Mouse (Mus musculus) spleen, postnatal 10 days (tissue): ENCODE results near the gene Tsc22d4.
"Not testable (repeated sequence)": the region's sequence is repeated elsewhere in the genome, so short reads cannot be mapped to it uniquely, and the experiment has no call there.

ENCODE experiments used
- DNase-seq, 2 experiments: peaks; one replicate each; pipeline ENCODE4 v3.0.0; 2021 to 2022; ENCODE audit warnings: low spot score in 2 of 2

Tsc22d4 gene

GRCm38 (mm10) chr5:137741023-137741931, 4.3 kb upstream of the Tsc22d4 start, which contains the start of gene Nyap1:
TSS of gene Nyap1 (minus strand) at chr5:137741607.
- DNase-seq: peak; percentile 86 to 89

GRCm38 (mm10) chr5:137742048-137742447, 3.5 kb upstream of the Tsc22d4 start:
- no peak for DNase-seq

GRCm38 (mm10) chr5:137742836-137743235, 2.7 kb upstream of the Tsc22d4 start:
- DNase-seq: no peak

GRCm38 (mm10) chr5:137744197-137744596, 1.3 kb upstream of the Tsc22d4 start:
- DNase-seq: no peak

- DNase-seq: peak in 1 of 2 experiments; percentile 88
Measured at GRCm38 (mm10) chr5:137746282-137746850, 836 bp downstream of the Tsc22d4 start.

GRCm38 (mm10) chr5:137746851-137747325, 1.4 kb downstream of the Tsc22d4 start:
- DNase-seq: peak; percentile 62 to 79

- peak; percentile 75 to 76 for DNase-seq
Measured at GRCm38 (mm10) chr5:137747326-137747961, 1.9 kb downstream of the Tsc22d4 start.

GRCm38 (mm10) chr5:137748130-137748770, 2.7 kb downstream of the Tsc22d4 start:
- peak; percentile 40 to 46 for DNase-seq

- DNase-seq: peak in 1 of 2 experiments; percentile 42
Measured at GRCm38 (mm10) chr5:137749196-137749836, 3.8 kb downstream of the Tsc22d4 start.

GRCm38 (mm10) chr5:137750212-137750611, 4.7 kb downstream of the Tsc22d4 start:
- not testable (repeated sequence) for DNase-seq

GRCm38 (mm10) chr5:137751221-137751887, 5.8 kb downstream of the Tsc22d4 start:
- no peak for DNase-seq

- DNase-seq: no peak
Measured at GRCm38 (mm10) chr5:137751988-137752387, 6.5 kb downstream of the Tsc22d4 start.

- DNase-seq: no peak
Measured at GRCm38 (mm10) chr5:137753111-137753832, 7.7 kb downstream of the Tsc22d4 start.

- no peak for DNase-seq
Measured at GRCm38 (mm10) chr5:137755425-137755824, 9.9 kb downstream of the Tsc22d4 start.

- DNase-seq: no peak
Measured at GRCm38 (mm10) chr5:137756106-137756505, 10.6 kb downstream of the Tsc22d4 start.

- peak; percentile 87 to 92 for DNase-seq
Measured at GRCm38 (mm10) chr5:137756882-137757661, 11.5 kb downstream of the Tsc22d4 start.

GRCm38 (mm10) chr5:137757887-137758286, 12.4 kb downstream of the Tsc22d4 start:
- DNase-seq: no peak

- DNase-seq: no peak
Measured at GRCm38 (mm10) chr5:137758921-137759534, 13.5 kb downstream of the Tsc22d4 start.

GRCm38 (mm10) chr5:137759971-137760412, 14.5 kb downstream of the Tsc22d4 start:
- peak; percentile 82 to 91 for DNase-seq
